Mouse (Mus musculus): ENCODE data around the gene Erbb4.
"Not testable (repeated sequence)": the region's sequence is repeated elsewhere in the genome, so short reads cannot be mapped to it uniquely, and the experiment has no call there.

The Erbb4 gene

DNA sequence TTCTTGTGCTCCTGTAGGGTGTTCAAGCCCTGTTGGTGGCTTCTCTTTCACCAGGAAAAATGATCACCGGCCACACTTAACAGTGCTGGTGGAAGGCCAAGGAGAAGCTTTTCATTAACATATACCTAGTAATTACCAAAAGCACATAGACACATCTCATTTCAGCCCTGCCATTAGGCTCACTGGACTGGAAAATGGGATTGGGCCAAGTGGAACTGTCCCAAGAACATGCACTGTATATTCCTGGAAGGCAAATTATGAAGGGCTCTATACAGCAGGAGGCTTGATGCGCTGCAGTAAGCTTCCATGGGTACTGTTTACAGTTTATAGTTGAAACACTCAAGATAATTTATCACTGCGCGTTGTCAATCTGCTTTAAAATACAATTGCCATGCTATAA is 248.4 kb downstream of the Erbb4 start:
- DNase-seq, result no peak

- no peak for DNase-seq
These were observed 268.5 kb downstream of the Erbb4 start for GRCm38 (mm10) chr1:68839352-68839751.

DNA sequence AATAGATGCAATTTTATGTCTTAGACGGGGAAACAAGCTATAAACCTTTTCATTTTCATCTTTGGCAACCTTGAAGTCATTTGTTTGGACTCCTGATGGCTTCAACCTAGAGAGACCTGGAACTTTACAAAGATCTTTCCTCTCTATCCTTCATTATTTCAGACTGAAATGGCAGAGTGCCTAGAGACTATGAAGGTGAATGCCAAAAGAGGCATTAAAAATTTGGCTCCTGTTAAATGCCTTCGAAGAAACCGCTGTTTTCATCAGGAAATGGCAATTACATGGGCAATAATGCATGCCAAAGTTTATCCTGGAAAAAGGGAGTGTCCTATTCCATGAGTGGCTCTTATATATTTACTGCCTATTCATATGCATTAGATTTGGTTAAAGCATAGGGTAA is 273.2 kb downstream of the Erbb4 start:
- no peak for DNase-seq

- no peak for DNase-seq
These were observed 275.8 kb downstream of the Erbb4 start for GRCm38 (mm10) chr1:68832101-68832500.

- DNase-seq, result no peak
These were observed 276.3 kb downstream of the Erbb4 start for GRCm38 (mm10) chr1:68831575-68831974.

DNA sequence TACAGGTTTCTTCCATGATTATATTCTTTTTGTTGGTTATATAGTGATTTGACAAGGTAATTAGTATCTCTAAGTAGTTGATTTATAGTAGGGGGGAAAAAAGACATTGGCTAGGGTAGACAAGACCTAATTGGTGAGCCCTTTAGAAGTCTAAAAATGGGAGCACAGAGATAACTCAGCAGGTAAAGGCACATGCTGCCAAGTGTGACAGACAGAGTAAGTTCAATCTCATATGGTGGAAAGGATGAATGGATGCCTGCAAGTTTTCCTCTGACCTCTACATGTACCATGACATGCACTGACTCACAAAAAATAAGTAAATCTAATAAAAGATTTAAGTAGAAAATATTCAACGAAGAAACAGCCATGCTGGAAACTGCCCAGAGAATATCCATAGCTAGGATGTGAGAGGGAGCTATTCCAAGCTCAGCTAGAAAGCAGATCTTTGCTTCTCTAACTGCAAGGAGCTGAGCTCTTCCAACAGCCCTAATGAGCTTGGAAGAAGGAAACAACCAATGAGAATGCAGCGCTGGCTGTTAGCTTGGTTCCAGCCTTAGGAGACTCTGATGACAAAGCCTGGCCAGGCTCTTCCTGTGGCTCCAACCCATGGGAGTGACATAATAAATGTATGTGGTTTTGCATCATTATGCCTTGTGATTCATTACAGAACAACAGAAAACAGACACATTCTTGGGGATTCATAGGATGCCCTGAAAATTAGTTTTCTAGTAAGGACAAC is 277.2 kb downstream of the Erbb4 start:
- no peak for DNase-seq

DNA sequence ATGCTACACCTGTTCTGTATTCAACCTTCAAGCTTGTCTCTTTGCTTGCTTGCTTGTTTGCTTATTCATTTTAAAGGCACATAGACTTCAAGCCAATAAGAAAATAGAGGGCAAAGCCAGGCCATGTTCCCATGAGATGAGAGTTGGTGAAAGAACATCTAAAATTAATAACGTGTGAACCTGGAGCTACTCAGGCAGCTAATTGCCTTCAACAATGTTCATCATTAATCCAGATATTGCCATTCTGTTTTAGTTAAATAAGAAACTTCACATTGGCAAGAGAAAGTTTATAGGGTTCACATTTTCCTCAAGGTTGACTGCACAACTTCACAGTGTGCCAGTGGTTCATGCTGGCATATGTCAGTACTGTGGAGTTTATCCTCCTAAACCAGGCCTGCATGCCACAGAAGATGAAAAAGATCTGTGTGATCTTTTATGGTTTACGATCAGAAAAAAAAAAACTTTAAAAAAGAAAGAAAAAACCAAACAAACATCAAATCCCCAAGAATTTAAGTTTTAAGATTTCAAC is 284.7 kb downstream of the Erbb4 start:
- DNase-seq, result no peak

DNA sequence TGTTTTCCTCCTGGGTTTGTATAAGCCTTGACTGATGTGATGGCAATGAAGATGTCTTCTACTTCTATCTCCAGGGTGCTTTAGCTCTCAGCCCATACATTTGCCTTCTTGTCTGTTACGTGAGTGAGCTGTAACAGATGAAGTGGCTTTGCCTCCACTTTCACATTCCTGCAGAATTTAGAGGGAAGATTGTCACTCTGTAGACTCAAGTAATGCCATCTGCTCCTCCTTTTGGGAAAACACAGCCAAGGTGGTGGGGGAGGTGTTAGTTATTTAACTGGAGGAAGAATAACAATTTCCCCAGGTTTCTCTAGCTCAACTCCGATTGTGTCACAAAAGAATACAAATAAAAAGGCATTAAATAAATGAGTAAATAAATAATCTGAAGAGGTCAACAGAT is 301.1 kb downstream of the Erbb4 start:
- no peak for DNase-seq

GRCm38 (mm10) chr1:68787409-68788015 is 320.3 kb downstream of the Erbb4 start:
- DNase-seq, result no peak

- DNase-seq, result no peak
These were observed 327.2 kb downstream of the Erbb4 start for GRCm38 (mm10) chr1:68780653-68781052.

- no peak for DNase-seq
These were observed 327.8 kb downstream of the Erbb4 start for GRCm38 (mm10) chr1:68780032-68780431.

GRCm38 (mm10) chr1:68766095-68766494 is 341.8 kb downstream of the Erbb4 start:
- DNase-seq, result not testable (repeated sequence)

DNA sequence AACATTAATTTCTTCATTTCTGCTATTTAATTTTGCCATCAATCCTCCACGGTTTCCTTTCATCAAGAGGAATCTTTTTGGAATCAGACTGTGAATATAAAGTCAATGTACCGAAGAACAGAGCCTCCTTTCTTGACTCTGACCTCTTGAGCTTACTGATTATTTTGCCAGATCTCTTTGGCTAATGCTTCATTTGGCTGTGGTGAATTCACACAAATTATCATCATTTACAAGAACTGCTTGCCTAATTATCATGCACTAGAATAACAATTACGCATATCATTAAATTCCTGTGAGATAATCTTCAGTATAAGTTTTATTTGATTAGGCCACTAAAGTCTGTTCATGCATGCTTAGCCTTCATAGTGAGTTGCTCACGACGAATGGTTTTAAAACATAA is 345.4 kb downstream of the Erbb4 start:
- no peak for DNase-seq

GRCm38 (mm10) chr1:68748976-68749375 is 358.9 kb downstream of the Erbb4 start:
- no peak for DNase-seq

GRCm38 (mm10) chr1:68681478-68681877 is 426.4 kb downstream of the Erbb4 start:
- no peak for DNase-seq

GRCm38 (mm10) chr1:68674667-68675066 is 433.2 kb downstream of the Erbb4 start:
- no peak for DNase-seq

- no peak for DNase-seq
These were observed 440.8 kb downstream of the Erbb4 start for GRCm38 (mm10) chr1:68666831-68667601.

GRCm38 (mm10) chr1:68590475-68590874 is 517.4 kb downstream of the Erbb4 start:
- no peak for DNase-seq

DNA sequence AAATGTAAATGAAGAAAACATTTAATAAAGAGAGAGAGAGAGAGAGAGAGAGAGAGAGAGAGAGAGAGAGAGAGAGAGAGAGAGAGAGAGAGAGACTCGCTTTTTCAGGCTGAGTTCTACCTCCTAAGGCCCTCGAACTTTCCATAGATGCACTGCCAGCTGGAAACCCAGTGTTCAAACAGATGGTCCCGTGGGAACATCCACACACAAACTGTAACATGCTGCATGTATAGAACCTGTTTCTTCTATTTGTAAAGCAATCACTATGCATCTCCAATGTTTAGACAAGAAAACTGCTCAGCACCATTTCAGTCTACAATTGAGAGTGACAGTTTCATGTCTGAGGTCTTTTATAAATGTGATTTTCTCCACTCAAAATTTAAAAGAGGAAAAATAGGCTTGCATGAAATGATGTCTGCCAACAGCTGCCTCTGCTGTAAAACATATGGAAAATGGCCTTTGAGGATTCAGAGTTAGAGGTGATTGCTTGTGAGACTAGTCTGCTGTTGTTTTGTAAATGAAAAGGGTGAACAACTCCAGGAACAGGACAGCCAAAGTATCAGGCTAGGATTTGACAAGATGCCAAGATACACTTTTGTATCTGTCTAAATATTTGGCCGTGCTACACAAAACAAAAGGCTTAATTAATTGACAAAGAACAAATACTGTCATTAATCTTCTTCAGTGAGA is 533.9 kb downstream of the Erbb4 start:
- DNase-seq, result no peak

- no peak for DNase-seq
These were observed 536.9 kb downstream of the Erbb4 start for GRCm38 (mm10) chr1:68570924-68571323.

- no peak for DNase-seq
These were observed 564.9 kb downstream of the Erbb4 start for GRCm38 (mm10) chr1:68542942-68543341.

DNA sequence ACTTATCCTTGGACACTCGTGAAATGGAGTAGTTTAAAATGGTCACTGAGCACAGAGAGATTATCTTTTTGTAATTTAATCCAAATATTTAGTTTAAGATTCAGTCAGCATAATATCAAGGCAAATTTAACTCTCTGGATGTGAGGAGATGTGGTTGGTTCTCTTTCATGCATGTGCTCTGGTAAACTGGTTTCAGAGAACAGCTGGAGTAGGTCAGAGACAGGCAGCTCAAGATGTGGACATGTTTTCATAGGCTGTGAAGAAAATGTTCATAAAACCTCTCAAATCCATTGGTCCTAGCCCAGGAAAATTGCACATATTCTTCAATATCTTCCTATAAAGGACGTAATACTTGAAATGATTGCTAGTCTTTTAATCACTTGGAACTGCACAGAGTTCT is 590.0 kb downstream of the Erbb4 start:
- no peak for DNase-seq

DNA sequence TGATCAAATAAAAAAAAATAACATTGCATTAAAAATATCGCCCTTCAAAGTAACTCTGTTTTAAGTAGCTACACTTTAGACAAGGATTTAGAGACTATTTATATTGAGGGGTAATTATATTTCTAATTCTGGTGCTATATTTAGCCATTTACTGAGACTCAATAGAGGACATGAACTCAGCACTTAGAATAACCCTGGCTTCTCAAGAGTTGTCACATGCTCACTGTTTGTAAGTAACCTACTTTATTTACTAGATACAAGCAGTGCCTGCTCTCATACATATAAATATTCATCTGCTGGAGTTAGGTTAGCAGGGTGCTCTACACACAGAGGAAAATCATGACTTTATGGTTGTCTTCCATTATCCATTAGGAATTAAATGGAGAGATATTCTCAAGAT is 604.0 kb downstream of the Erbb4 start:
- no peak for DNase-seq
